Mouse (Mus musculus): ENCODE measurements around the gene Trpm8. TPM values are rescaled to one million over a fixed set of nuclear protein-coding genes. Genes with fewer than 3 reads are reported as not detected.

Gene Trpm8
- polyA plus RNA-seq, 1 experiment from 2014 or later = 0.14 TPM

DNA sequence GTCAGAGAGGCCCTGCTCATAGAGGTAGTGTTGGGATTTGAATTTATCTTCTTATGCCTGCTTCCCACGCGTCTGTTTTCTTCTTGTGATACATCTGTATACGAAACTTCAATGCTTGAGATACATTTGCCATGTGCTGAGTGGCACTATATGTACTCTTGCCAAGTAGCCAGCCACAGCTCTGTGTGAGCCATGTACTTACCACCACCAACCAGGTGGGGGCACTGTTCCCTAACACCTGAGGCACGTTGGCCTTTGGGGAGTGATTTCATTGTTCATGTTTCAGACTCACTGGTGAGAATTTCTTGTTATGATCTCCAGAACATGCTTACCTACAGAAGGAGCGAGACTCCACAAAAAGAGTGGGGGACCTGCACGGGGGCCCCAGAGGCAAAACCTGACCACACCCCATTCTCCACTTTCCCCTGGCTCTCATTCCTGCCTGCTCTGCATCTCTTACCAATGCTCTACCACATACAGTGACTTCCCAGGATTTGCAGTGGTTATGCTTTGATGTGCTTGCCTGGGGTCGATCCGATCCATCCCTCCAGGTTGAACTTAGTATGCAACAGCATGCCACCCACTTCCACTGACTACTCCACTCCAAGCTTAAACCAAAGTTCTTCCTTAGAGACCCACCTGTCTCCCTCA is 147.3 kb downstream of the Trpm8 start:
- DNase-seq = peak; percentile 92
- Histone ChIP-seq H3K9ac (replicated peaks; ENCODE audit: low read length) (no peak overlapping the region), H3K36me3 (ENCODE audit: control insufficient read depth, insufficient read depth, low read length) (no peaks in the 10 kb centered on the region), H3K9me3 (ENCODE audit: control insufficient read depth, low read length) (no peaks in the 10 kb centered on the region), H3K27ac (replicated peaks; ENCODE audit: low read depth, low read length) (no peak overlapping the region), H3K4me2 (ENCODE audit: low read length) (no peak overlapping the region), H3K27me3 (ENCODE audit: control insufficient read depth, insufficient read depth, low read length) (no peaks in the 10 kb centered on the region), H3K4me3 (replicated peaks; ENCODE audit: low read depth, low read length) (no peak overlapping the region), H3K4me1 (ENCODE audit: control insufficient read depth, insufficient read depth, low read length) (peaks cover 8% of the 10 kb centered on the region; the same call in 1 of the 2 replicates)
- peak; percentile 74 for ATAC-seq (ENCODE audit: low FRiP score, low TSS enrichment)
- WGBS = 23% methylated on average over 8 of the region's 8 CpGs

DNA sequence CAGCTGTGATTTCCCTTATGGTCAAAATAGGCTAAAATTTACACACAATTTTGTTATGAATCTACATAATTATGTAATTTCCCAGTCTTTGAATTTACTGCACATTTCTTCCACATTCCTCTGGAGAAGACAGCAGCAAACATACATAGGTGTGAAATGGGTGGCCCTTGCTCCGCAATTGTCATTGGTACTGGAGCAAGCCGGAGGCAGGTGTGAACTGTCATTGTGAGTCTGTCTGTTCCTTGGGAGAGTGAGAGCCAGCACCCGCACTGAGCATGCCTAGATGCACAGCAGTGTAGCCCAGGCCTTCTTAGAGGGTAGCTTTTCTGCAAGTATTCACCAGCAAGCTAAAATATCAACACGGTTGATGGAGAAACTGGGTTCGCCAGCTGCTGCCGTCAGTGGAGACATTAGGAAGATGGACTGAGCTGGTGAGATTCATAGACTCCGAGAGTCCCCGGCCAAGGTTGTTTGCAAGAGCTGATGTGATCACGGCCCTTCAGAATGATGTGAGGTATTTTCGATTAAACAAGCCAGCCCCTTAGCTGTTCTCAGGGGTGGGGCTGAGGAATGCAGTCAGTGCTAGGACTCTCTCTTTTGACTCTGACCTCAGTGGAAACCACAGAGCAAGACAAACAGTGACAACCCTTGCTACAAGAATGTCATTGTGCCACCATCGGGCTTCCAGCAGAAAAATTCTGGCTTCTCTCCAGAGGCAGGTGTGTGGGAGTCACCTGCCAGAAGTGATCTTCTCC is 150.7 kb downstream of the Trpm8 start:
- Histone ChIP-seq H3K9ac (replicated peaks; ENCODE audit: low read length) (no peak overlapping the region), H3K4me2 (ENCODE audit: low read length) (no peak overlapping the region), H3K4me1 (ENCODE audit: control insufficient read depth, insufficient read depth, low read length) (peaks cover 8% of the 10 kb centered on the region; the same call in 1 of the 2 replicates), H3K27me3 (ENCODE audit: control insufficient read depth, insufficient read depth, low read length) (no peaks in the 10 kb centered on the region), H3K36me3 (ENCODE audit: control insufficient read depth, insufficient read depth, low read length) (no peaks in the 10 kb centered on the region), H3K9me3 (ENCODE audit: control insufficient read depth, low read length) (no peaks in the 10 kb centered on the region), H3K27ac (replicated peaks; ENCODE audit: low read depth, low read length) (no peak overlapping the region), H3K4me3 (replicated peaks; ENCODE audit: low read depth, low read length) (no peak overlapping the region)
- ATAC-seq (ENCODE audit: low FRiP score, low TSS enrichment) (no peak), DNase-seq (no peak)
- 89% methylated on average over 11 of the region's 11 CpGs for WGBS

GRCm38 (mm10) chr1:88429413-88429812 is 152.0 kb downstream of the Trpm8 start:
- Histone ChIP-seq H3K4me3 (replicated peaks; ENCODE audit: low read depth, low read length) (no peak overlapping the region), H3K27ac (replicated peaks; ENCODE audit: low read depth, low read length) (0 out of 2 replicates have a peak overlapping the region, but pooled peaks have one; percentile 28), H3K9me3 (ENCODE audit: control insufficient read depth, low read length) (no peaks in the 10 kb centered on the region), H3K36me3 (ENCODE audit: control insufficient read depth, insufficient read depth, low read length) (no peaks in the 10 kb centered on the region), H3K27me3 (ENCODE audit: control insufficient read depth, insufficient read depth, low read length) (no peaks in the 10 kb centered on the region), H3K4me1 (ENCODE audit: control insufficient read depth, insufficient read depth, low read length) (peaks cover 8% of the 10 kb centered on the region; the same call in 1 of the 2 replicates), H3K9ac (replicated peaks; ENCODE audit: low read length) (no peak overlapping the region), H3K4me2 (ENCODE audit: low read length) (no peak overlapping the region)
- peak; percentile 61 for DNase-seq
- 44% methylated on average over 1 of the region's 1 CpGs for WGBS
- no peak for ATAC-seq (ENCODE audit: low FRiP score, low TSS enrichment)

GRCm38 (mm10) chr1:88431262-88431661 is 153.8 kb downstream of the Trpm8 start:
- no peaks in the 10 kb centered on the region for H3K36me3 ChIP-seq (ENCODE audit: control insufficient read depth, insufficient read depth, low read length)
- no peak overlapping the region for H3K27ac ChIP-seq (replicated peaks; ENCODE audit: low read depth, low read length)
- WGBS = 88% methylated on average over 4 of the region's 4 CpGs
- no peak overlapping the region for H3K4me3 ChIP-seq (replicated peaks; ENCODE audit: low read depth, low read length)
- no peak overlapping the region for H3K4me2 ChIP-seq (ENCODE audit: low read length)
- no peaks in the 10 kb centered on the region for H3K27me3 ChIP-seq (ENCODE audit: control insufficient read depth, insufficient read depth, low read length)
- no peaks in the 10 kb centered on the region for H3K9me3 ChIP-seq (ENCODE audit: control insufficient read depth, low read length)
- no peak overlapping the region for H3K9ac ChIP-seq (replicated peaks; ENCODE audit: low read length)
- DNase-seq (no peak), ATAC-seq (ENCODE audit: low FRiP score, low TSS enrichment) (no peak)
- H3K4me1 ChIP-seq (ENCODE audit: control insufficient read depth, insufficient read depth, low read length) = 0 out of 2 replicates have a peak, but pooled peaks cover 3% of the 10 kb centered on the region

DNA sequence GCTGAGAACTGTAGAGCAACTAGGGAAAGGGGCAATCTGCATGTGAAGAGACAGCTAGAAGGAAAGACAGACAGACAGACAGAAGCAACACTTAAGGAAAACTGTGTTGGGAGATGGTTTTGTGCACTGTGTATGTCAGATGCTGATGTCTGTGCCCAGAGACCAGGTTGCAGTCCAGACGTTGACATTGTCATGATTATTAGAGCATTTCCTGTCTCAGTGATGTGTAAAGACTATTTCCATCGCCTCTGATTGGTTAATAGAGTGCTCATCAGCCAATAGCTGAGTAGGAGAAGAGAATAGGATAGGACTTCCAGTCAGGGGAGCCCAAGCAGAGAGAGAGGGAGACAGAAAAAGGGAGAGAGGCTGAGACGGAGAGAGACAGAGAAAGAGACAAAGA is 155.1 kb downstream of the Trpm8 start:
- Histone ChIP-seq H3K27ac (replicated peaks; ENCODE audit: low read depth, low read length) (no peak overlapping the region), H3K4me3 (replicated peaks; ENCODE audit: low read depth, low read length) (no peak overlapping the region), H3K9me3 (ENCODE audit: control insufficient read depth, low read length) (no peaks in the 10 kb centered on the region), H3K36me3 (ENCODE audit: control insufficient read depth, insufficient read depth, low read length) (no peaks in the 10 kb centered on the region), H3K4me1 (ENCODE audit: control insufficient read depth, insufficient read depth, low read length) (0 out of 2 replicates have a peak, but pooled peaks cover 3% of the 10 kb centered on the region), H3K9ac (replicated peaks; ENCODE audit: low read length) (no peak overlapping the region), H3K4me2 (ENCODE audit: low read length) (no peak overlapping the region), H3K27me3 (ENCODE audit: control insufficient read depth, insufficient read depth, low read length) (no peaks in the 10 kb centered on the region)
- no peak for DNase-seq
- WGBS = 43% methylated on average over 3 of the region's 3 CpGs
- no peak for ATAC-seq (ENCODE audit: low FRiP score, low TSS enrichment)

DNA sequence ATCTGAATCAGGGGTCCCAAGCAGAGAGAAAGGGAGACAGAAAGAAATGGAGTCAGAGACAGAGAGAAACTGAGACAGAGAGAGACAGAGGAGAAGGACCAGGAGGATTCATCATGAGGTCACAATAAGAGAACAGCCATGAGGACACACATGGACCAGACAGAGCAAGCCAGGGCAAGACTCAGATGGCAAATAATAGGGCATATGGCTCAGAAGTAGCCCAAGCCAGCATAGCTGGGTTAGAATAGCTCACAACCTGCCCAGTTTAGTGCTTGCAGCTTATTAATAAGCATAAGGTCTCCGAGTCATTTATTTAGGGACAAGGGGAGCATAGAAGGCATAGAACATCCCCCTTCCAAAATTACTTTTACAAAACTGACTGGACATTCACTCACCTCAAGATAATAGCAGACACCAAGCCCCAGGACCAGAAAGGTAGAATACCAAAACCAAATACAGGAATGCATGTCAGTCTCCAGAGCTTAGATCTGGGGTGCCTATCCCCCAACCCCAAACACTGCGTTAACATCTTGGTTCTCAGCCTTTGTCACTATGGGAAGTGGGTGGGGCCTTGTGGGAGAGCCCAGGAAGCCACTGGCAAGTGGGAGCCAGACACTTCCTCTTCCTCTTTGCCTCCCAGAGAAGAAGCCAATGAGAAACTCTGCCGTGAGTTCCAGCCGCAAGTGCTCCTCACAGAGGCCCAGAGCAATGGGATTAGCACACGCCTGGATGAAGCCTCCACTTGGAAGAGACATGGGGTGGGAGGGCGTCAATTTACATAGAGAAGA is 155.8 kb downstream of the Trpm8 start:
- H3K27me3 ChIP-seq (ENCODE audit: control insufficient read depth, insufficient read depth, low read length) = no peaks in the 10 kb centered on the region
- H3K36me3 ChIP-seq (ENCODE audit: control insufficient read depth, insufficient read depth, low read length) = no peaks in the 10 kb centered on the region
- WGBS = 60% methylated on average over 6 of the region's 6 CpGs
- no peak overlapping the region for H3K4me2 ChIP-seq (ENCODE audit: low read length)
- no peak for DNase-seq
- no peak overlapping the region for H3K27ac ChIP-seq (replicated peaks; ENCODE audit: low read depth, low read length)
- no peak overlapping the region for H3K4me3 ChIP-seq (replicated peaks; ENCODE audit: low read depth, low read length)
- 0 out of 2 replicates have a peak, but pooled peaks cover 3% of the 10 kb centered on the region for H3K4me1 ChIP-seq (ENCODE audit: control insufficient read depth, insufficient read depth, low read length)
- H3K9me3 ChIP-seq (ENCODE audit: control insufficient read depth, low read length) = no peaks in the 10 kb centered on the region
- no peak for ATAC-seq (ENCODE audit: low FRiP score, low TSS enrichment)
- H3K9ac ChIP-seq (replicated peaks; ENCODE audit: low read length) = no peak overlapping the region

- no peak for ATAC-seq (ENCODE audit: low FRiP score, low TSS enrichment)
- no peaks in the 10 kb centered on the region for H3K27me3 ChIP-seq (ENCODE audit: control insufficient read depth, insufficient read depth, low read length)
- no peak overlapping the region for H3K4me2 ChIP-seq (ENCODE audit: low read length)
- H3K9me3 ChIP-seq (ENCODE audit: control insufficient read depth, low read length) = no peaks in the 10 kb centered on the region
- H3K36me3 ChIP-seq (ENCODE audit: control insufficient read depth, insufficient read depth, low read length) = no peaks in the 10 kb centered on the region
- H3K4me1 ChIP-seq (ENCODE audit: control insufficient read depth, insufficient read depth, low read length) = 0 out of 2 replicates have a peak, but pooled peaks cover 3% of the 10 kb centered on the region
- no peak overlapping the region for H3K27ac ChIP-seq (replicated peaks; ENCODE audit: low read depth, low read length)
- no peak for DNase-seq
- H3K4me3 ChIP-seq (replicated peaks; ENCODE audit: low read depth, low read length) = no peak overlapping the region
- H3K9ac ChIP-seq (replicated peaks; ENCODE audit: low read length) = no peak overlapping the region
- WGBS = 65% methylated on average over 4 of the region's 4 CpGs
Measured at GRCm38 (mm10) chr1:88434057-88434456, 156.6 kb downstream of the Trpm8 start.

DNA sequence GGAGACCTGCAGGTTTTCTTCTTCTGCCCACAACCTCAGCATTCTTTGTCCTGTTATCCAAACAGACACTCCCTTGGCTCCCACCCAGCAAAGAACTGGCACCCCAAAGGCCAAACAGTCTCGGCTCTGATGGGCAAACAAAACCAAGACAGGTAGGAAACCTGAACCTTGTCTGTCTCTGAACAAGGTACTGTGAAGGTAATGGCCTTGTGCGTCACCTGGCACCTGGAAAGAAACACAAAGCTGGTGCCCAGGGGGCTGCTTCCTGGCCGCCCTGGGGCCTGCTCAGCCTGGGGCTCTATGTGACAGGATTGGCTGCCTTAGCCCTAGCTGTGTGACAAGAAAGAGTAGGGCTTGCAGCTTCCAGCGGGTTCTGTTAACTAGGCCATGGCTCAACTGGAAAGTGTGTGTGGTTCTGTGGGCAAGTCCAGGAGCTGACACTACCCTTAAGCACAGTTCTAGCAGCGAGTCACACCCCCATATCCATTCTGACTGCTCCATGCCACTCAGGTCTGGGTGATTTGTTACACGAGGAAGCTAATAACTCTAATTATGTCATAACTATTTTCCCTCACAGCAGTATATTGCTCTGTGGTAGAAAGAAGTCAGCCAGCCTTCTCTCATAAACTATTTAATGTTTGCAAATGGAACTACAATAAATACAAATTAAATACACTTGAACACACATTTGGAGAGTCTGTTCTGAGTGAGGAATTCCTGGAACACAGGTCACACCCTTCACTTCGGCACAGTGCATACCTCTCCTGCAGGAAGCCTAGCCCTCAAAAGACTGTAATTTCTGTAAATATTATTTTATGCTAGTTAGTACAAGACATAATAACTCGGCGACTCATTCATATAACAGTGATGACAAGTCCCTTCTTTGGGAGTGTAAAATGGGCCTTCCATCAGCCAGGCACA is 160.0 kb downstream of the Trpm8 start:
- ATAC-seq (ENCODE audit: low FRiP score, low TSS enrichment) (no peak), DNase-seq (no peak)
- Histone ChIP-seq H3K36me3 (ENCODE audit: control insufficient read depth, insufficient read depth, low read length) (no peaks in the 10 kb centered on the region), H3K4me1 (ENCODE audit: control insufficient read depth, insufficient read depth, low read length) (no peaks in the 10 kb centered on the region), H3K4me3 (replicated peaks; ENCODE audit: low read depth, low read length) (no peak overlapping the region), H3K27me3 (ENCODE audit: control insufficient read depth, insufficient read depth, low read length) (no peaks in the 10 kb centered on the region), H3K4me2 (ENCODE audit: low read length) (no peak overlapping the region), H3K9ac (replicated peaks; ENCODE audit: low read length) (no peak overlapping the region), H3K9me3 (ENCODE audit: control insufficient read depth, low read length) (no peaks in the 10 kb centered on the region), H3K27ac (replicated peaks; ENCODE audit: low read depth, low read length) (no peak overlapping the region)
- WGBS = 84% methylated on average over 9 of the region's 9 CpGs

All from midbrain, embryonic 14.5 days (tissue).